8 mouse cellular contexts compared by ENCODE assay signal in genomic region chr8:56883449-56883848, GRCm38 (mm10).
DNase-seq lines count a peak whose midpoint lies in the region; ATAC-seq and TF ChIP-seq lines count a peak whose summit lies in the region.
"Had no signal": no experiment of that assay in that cellular context is flagged by ENCODE, and none has a peak within 500 bp of the region (broad histone marks: within the 10 kb centered on the region; RNA-seq: fewer than 3 reads in every experiment).

No protein-coding gene starts in this region.

- 14% methylated on average over 8 of the region's 8 CpGs for WGBS in lung, embryonic 16.5 days
- WGBS in embryonic facial prominence, embryonic 10.5 days: 54% methylated on average over 8 of the region's 8 CpGs
- 12% methylated on average over 8 of the region's 8 CpGs for WGBS in heart, postnatal 0 days

- TF ChIP-seq EP300 in heart, postnatal 0 days (IDR thresholded peaks at IDR 0.05; ENCODE audit: low read depth): no peak

- H3K4me3 ChIP-seq in lung, embryonic 16.5 days (ENCODE audit: low read length): no peak overlapping the region
- H3K4me3 ChIP-seq in embryonic facial prominence, embryonic 10.5 days: no peak overlapping the region
- H3K4me3 ChIP-seq in heart, postnatal 0 days (ENCODE audit: low read depth, low read length): no peak overlapping the region

- no peak for DNase-seq in lung, postnatal 36 days
- DNase-seq in embryonic facial prominence, embryonic 10.5 days (ENCODE audit: low spot score): peak; percentile 36
- DNase-seq in heart, postnatal 0 days (ENCODE audit: low spot score): peak; percentile 59
- peak; percentile 5 to 44 for DNase-seq in lung, postnatal 4 days
- no peak for DNase-seq in gastrocnemius, postnatal 14 days
- DNase-seq in adipocyte (ENCODE audit: low spot score): no peak
- DNase-seq: cerebellum, adult 8-10 months had no signal

- H3K9me3 ChIP-seq in lung, embryonic 16.5 days (ENCODE audit: control insufficient read depth, low read length): no peaks in the 10 kb centered on the region
- H3K9me3 ChIP-seq in embryonic facial prominence, embryonic 10.5 days: no peaks in the 10 kb centered on the region
- no peaks in the 10 kb centered on the region for H3K9me3 ChIP-seq in heart, postnatal 0 days (replicated peaks; ENCODE audit: control insufficient read depth, low read length)

- no peak overlapping the region for H3K27ac ChIP-seq in lung, embryonic 16.5 days (ENCODE audit: low read length)
- no peak overlapping the region for H3K27ac ChIP-seq in embryonic facial prominence, embryonic 10.5 days (replicated peaks)
- H3K27ac ChIP-seq in heart, postnatal 0 days (ENCODE audit: low read depth): peak overlapping the region; percentile 12

- intact Hi-C loops in gastrocnemius, postnatal 14 days (cut with DNase I; ENCODE audit: low total_unique reads): no loop called here

- H3K4me1 ChIP-seq in lung, embryonic 16.5 days (replicated peaks; ENCODE audit: control insufficient read depth, insufficient read depth, low read length): peaks cover 4% of the 10 kb centered on the region; the same call in 1 of the 2 replicates
- no peaks in the 10 kb centered on the region for H3K4me1 ChIP-seq in embryonic facial prominence, embryonic 10.5 days
- H3K4me1 ChIP-seq in heart, postnatal 0 days (ENCODE audit: control insufficient read depth, insufficient read depth): peaks cover 4% of the 10 kb centered on the region; the same call in 1 of the 2 replicates

- TF ChIP-seq CTCF in heart, postnatal 0 days (IDR thresholded peaks at IDR 0.05; ENCODE audit: low read depth): no peak

- H3K9ac ChIP-seq in lung, embryonic 16.5 days (ENCODE audit: low read length): no peak overlapping the region
- no peak overlapping the region for H3K9ac ChIP-seq in heart, postnatal 0 days (replicated peaks; ENCODE audit: low read depth, low read length)

- peak overlapping the region; percentile 29; the same call in 1 of the 2 replicates for H3K4me2 ChIP-seq in lung, embryonic 16.5 days (ENCODE audit: low read depth, low read length)
- peak overlapping the region; percentile 40 for H3K4me2 ChIP-seq in heart, postnatal 0 days (ENCODE audit: low read depth, low read length)

- H3K36me3 ChIP-seq in lung, embryonic 16.5 days (ENCODE audit: control insufficient read depth, insufficient read depth, low read length): no peaks in the 10 kb centered on the region
- H3K36me3 ChIP-seq in embryonic facial prominence, embryonic 10.5 days (replicated peaks): no peaks in the 10 kb centered on the region
- H3K36me3 ChIP-seq in heart, postnatal 0 days (replicated peaks; ENCODE audit: control insufficient read depth, insufficient read depth, low read length): no peaks in the 10 kb centered on the region

- peak; percentile 90 for ATAC-seq in lung, embryonic 16.5 days (ENCODE audit: low read depth)
- ATAC-seq in heart, postnatal 0 days (ENCODE audit: insufficient read depth, low read depth): peak; percentile 83

- H3K27me3 ChIP-seq in lung, embryonic 16.5 days (ENCODE audit: control insufficient read depth, insufficient read depth, low read depth, low read length): no peaks in the 10 kb centered on the region
- H3K27me3 ChIP-seq in embryonic facial prominence, embryonic 10.5 days (replicated peaks; ENCODE audit: low read depth, poor library complexity, severe bottlenecking): no peaks in the 10 kb centered on the region
- no peaks in the 10 kb centered on the region for H3K27me3 ChIP-seq in heart, postnatal 0 days (ENCODE audit: control insufficient read depth, insufficient read depth, low read length)

Comparison
In these comparisons a context has a peak if more than half of its experiments do, and no peak if none do; other contexts are left out.
1. DNase-seq: peak in embryonic facial prominence, embryonic 10.5 days (single experiment), heart, postnatal 0 days (single experiment) and lung, postnatal 4 days (2 of 2); none in lung, postnatal 36 days (single experiment), gastrocnemius, postnatal 14 days (single experiment) and adipocyte (single experiment).